Mouse (Mus musculus): Measurements from ENCODE around the gene Supt7l.
"Not testable (repeated sequence)": the region's sequence is repeated elsewhere in the genome, so short reads cannot be mapped to it uniquely, and the experiment has no call there.

The Supt7l gene

DNA sequence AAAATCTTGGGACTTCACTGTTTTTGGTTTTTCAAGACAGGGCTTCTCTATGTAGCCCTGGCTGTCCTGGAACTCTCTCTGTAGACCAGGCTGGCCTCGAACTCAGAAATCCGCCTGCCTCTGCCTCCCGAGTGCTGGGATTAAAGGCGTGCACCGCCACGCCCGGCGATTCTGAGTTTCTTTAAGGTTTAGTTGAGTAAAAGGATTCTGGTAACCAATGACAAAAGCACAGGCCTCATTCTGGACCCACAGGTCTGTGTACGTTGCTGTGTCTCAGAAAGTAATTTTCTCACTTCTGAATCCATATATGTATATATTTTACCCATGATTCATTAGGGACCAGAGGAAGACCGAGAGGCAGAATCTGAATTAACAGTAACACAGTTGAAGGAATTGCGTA is at the start of gene Supt7l:
Supt7l (minus strand) TSS at position 101 of the 400 bp plus-strand sequence.
- DNase-seq (ENCODE audit: low spot score in 2 of 2), result not testable (repeated sequence)

DNA sequence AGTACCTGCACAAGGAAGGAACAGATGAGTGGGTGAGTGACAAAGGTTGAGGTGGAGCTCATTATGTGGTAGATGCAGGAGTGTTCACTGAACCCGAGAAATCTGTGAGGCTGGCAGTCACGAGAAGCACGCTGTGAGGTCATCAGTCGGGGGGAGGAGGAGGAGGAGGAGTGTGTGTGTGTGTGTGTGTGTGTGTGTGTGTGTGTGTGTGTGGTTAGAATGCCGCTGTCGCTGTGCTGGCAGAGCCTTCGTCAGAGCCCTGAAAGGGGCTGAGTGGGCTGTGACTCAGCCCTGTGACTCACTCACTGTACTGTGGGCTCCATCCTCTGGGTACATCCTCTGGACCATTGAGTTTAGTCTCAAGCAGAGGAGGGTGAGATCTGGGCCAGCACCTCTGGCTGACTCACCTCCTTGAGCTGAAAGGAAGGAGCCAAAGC is 49.0 kb upstream of the Supt7l start:
- peak in 1 of 2 experiments; percentile 39 for DNase-seq (ENCODE audit: low spot score in 2 of 2)

DNA sequence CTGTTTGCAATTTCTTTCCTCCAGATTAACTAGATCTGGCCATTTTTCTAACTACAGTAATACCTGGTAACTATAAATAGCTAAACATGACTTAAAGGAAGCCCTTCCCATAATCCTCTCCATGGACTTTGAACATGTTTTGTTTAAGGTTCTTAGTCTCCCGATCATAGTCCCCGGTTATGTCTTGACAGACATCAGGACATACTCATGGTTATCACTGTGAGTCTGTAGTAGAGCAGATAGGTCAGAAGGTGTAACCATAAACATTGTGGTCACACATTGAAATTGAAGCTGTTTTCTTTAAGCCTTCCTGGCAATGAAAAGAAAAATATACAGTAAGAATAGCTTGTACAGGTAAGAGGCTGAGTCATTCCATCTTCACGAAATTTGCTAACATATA is 46.1 kb upstream of the Supt7l start:
- no peak for DNase-seq (ENCODE audit: low spot score in 2 of 2)

DNA sequence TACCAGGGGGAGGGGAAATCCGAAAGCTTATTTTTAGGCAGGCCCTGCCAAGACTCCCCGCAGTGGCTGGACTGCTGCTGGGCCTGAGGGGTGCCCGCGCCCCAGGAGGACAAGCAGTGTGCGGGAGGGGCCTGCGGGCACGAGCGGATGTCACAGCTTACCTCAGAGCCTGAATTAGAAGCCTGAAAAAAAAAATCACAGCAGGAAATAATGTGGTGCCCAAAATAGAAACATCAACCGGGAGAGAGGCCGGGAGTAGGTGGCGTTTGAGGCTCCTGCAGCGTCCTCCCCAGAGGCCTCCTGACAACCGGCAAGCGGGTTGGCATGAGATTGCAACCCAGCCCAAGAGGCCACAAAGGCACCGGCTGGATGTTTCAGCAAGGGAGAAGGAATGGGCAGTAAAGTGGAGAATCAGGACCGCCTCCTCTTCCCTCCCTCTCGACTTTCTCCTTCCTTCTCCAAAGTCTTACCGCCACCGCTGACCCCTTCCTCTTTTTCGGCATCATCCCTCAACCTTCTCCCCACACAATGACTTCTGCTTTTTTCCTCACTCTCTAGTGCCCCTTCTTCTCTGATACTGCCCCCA is 43.5 kb upstream of the Supt7l start:
- DNase-seq (ENCODE audit: low spot score in 2 of 2), result no peak

GRCm38 (mm10) chr5:31567951-31568657 is 40.5 kb upstream of the Supt7l start:
- DNase-seq (ENCODE audit: low spot score in 2 of 2), result no peak

- no peak for DNase-seq (ENCODE audit: low spot score in 2 of 2)
Measured at GRCm38 (mm10) chr5:31566457-31566856, 38.9 kb upstream of the Supt7l start.

DNA sequence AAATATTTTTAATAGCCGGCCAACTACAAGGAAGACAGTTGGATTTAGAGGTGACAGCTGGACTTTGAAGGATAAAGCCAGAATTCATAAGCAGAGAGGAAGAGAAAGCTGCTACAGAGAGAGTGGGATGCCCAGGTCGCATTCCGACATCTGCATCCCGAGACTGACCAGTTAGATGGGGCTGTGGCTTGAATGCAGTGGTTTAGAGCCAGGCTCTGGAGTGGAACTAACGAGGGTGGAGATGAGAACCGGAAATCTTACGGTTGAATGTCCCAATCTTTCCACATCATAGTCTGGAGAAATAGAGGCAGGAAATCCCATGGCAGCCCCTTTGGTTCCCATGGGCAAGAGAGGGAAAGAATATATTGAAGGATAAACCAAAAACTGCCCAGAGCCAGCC is 38.4 kb upstream of the Supt7l start:
- no peak for DNase-seq (ENCODE audit: low spot score in 2 of 2)

GRCm38 (mm10) chr5:31564976-31565375 is 37.4 kb upstream of the Supt7l start:
- DNase-seq (ENCODE audit: low spot score in 2 of 2), result no peak

DNA sequence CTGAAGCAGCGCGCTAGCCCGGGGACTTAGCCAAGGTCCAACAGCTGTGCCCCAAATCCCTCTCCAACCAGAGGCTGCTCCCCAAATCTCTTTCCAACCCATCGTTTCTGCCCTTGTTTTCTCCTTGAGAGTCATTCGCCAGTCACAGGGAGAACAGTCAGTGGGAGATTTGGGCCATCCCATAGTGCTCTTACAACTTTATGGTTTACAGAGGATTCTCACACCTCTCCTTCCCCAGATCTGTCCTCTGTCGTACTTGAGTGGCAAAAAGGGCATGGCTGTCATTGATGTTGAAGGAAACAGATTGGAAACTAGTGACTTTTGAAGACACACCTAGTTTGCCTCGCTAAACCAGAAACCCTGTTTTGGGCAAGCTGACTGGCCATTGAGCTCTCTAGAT is 36.3 kb upstream of the Supt7l start:
- no peak for DNase-seq (ENCODE audit: low spot score in 2 of 2)

GRCm38 (mm10) chr5:31563496-31563895 is 35.9 kb upstream of the Supt7l start:
- DNase-seq (ENCODE audit: low spot score in 2 of 2), result peak in 1 of 2 experiments; percentile 63

DNA sequence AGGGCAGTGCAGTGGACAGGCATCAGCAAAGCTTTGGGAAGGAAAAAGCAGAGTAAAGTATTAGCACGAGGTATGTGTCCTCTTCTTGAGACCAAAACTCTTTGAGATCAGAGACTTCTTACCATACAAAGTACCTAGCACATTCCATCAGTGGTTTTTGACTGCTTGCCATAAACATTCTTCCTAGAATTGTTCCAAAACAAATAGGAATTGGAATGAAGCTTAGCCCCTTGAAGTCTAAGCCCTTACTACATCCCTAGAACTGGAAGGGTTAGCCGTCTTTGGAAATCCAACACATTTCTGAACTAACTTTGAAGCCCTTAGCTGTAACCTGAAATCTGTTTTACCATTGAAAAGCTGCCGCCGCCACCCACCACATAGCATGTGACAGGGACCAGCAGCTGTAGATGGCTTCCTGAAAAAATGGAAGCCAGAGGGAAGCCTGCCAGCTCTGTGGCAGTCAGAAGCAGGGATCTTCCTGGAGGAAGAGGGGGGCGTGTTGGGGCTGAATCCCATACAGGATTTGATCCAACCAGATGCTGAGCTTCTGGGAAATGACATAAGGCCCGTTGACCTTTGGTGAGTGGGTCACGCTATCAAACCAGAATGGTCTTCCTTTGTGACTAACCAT is 34.5 kb upstream of the Supt7l start:
- peak; percentile 36 to 37 for DNase-seq (ENCODE audit: low spot score in 2 of 2)

DNA sequence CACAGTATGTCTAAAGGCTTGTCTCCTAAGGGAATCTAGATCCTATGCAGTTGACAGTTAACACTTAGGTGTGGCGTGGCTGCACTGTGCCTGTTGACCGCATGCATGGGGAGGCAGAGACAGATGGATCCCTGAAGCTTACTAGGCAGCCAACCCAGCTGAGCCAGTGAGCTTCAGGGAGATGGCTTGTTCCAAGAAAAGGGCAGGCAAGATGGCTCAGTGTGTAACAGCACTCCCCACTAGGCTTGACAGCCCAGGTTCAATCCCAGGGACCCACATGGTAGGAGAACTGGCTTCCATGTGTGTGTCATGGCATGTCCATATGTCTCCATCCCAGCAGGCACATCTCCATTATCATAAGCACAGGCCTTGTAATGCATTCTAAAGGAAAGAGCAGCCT is 32.7 kb upstream of the Supt7l start:
- DNase-seq (ENCODE audit: low spot score in 2 of 2), result no peak

GRCm38 (mm10) chr5:31559401-31559800 is 31.8 kb upstream of the Supt7l start:
- no peak for DNase-seq (ENCODE audit: low spot score in 2 of 2)

GRCm38 (mm10) chr5:31535228-31535627 is 7.6 kb upstream of the Supt7l start:
- no peak for DNase-seq (ENCODE audit: low spot score in 2 of 2)

DNA sequence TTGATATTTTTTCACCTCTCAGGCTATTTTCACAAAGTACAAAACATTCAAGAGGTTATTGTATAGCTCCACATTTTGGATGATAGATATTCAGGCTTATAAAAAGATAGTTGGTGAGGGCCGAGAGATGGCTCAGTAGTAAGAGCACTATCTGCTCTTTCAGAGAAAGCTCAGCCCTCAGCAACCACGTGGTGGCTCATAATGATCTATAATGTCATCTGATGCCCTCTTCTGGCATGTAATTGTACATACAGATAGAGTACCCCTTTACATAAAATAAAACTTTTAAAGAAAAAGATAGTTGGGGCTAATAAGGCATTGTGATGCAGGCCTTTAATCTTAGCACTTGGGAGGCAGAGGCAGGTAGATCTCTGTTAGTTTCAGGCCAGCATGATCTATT is 953 bp upstream of the Supt7l start:
- DNase-seq (ENCODE audit: low spot score in 2 of 2), result no peak

GRCm38 (mm10) chr5:31527117-31527680 is 408 bp downstream of the Supt7l start:
- no peak for DNase-seq (ENCODE audit: low spot score in 2 of 2)

DNA sequence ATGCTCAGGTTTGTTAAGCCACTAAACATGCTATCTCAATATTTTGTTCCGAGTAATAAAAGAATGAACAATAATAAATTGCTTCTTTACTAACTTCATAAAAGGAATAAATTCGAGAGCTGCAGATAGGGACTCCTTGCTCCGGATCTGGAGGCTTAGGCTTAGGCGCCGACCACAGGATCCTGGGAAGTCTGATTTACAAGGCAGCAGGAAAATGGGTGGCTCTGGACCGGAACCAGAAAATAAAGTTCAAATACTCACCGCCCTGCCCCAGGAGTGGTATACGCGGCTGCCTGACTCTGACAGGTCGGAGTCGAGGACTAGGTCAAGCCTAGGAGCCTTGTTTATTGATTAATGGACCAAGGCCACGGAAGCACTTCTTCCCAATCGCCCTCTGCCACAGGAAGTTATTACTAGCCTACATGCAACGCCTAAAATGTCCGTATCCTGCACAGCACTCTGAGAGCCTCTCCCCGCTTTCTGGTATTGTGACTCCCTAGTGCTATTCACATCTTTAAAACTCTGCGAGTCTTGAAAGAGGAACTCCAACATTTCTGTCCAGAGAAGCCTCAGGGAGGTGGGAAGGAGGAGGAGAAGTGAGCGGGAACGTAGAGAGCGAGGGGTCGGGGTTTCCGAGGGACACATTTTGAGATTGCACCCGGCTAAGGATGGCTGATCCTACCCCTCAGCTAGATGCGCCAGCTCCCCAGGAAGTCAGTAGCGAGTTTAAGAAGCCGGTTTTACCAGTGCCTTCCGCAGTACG is 1.1 kb downstream of the Supt7l start, which contains the start of gene Slc4a1ap:
Slc4a1ap (plus strand) TSS at position 642 of the 763 bp plus-strand sequence.
- peak; percentile 63 to 68 for DNase-seq (ENCODE audit: low spot score in 2 of 2)

DNA sequence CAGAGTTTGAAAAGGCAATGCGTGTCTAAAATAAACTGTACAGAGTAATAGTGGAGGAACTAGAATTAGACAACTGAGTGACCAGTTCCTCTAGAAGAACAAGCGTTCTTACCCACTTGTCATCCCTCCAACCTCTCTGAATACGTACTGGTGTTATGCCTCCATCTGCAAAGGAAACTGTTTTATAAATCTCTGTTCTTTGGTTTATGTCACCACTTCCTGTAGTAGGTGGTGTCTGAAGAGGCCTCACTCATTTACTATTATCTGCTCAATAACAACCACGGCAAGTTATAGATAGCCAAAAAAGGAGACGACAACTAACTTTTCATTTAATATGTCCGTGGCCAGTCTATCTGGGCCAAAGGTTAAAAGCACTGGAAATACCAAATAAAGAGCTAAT is 7.1 kb downstream of the Supt7l start:
- DNase-seq (ENCODE audit: low spot score in 2 of 2), result no peak

GRCm38 (mm10) chr5:31512481-31512880 is 15.1 kb downstream of the Supt7l start:
- no peak for DNase-seq (ENCODE audit: low spot score in 2 of 2)

DNA sequence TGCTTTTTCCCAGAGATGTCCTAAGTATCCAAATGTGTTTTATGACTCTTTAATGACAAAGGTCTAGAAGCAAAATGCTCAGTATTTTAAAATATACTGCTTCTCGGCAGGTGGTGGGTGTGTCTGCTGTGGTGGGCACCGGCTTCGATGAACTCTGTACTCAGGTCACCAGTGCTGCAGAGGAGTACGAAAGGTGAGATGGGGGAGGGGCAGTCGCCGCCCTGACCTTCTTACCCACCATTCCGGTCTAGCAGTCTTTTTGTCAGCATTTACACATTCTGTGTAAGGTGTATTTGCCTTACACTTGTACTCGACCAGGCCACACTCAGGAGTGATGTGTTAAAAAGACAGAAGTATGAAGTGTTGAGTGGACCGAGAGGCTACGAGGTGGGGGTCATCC is 22.8 kb downstream of the Supt7l start:
- DNase-seq (ENCODE audit: low spot score in 2 of 2), result no peak

DNA sequence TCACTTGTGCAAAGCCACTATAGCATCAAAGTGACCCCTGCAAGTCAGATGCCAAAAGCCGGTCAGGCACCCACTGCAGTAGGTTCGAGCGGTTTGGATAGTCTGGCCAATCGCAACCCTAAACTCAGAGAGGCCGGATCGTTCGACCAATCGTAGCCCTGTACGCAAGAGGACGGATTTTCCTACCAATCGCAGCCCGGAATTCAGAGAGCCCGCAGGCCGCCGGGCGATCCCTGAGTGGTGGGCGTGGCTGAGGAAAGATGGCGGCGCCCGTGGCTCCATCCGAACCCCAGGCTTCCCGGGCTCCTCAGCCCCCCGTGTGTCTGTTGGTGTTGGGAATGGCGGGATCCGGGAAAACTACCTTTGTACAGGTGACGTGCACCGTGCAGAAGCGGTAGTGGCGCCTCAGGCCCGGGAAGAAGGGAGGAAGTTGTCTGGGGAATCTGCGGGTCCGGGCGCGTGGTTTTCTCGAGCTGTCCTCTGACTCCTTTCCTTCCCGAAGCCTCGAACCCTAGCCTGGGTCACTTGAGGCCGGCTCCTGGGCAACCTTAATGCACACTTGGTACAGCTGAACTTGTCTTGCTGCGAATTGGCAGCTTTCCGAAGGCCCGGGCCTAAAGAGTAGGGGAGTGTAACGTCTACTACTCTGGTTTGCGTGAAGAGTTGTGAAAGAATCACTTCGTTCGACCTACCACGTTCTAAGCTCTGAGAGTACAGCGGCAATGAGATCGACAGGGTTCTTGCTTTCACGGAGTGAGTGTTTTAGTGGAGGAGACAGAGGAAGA is 32.9 kb downstream of the Supt7l start, which contains the start of gene Gpn1:
Gpn1 (plus strand) TSS at position 229 of the 785 bp plus-strand sequence.
- DNase-seq (ENCODE audit: low spot score in 2 of 2), result peak; percentile 66 to 86
